Mouse (Mus musculus) MEL (cell line): ENCODE results near the gene Wnt1. TPM values are rescaled to one million over a fixed set of nuclear protein-coding genes. Genes with fewer than 3 reads are reported as not detected.

Source experiments
- DNase-seq: peaks from one replicate; pipeline ENCODE4 v3.0.0; 2011; ENCODE audit warnings: low read depth, low spot score
- H3K27ac ChIP-seq: 2 replicates; pipeline ENCODE4 v1.5.1; 2012; ENCODE audit warnings: low read depth, mild to moderate bottlenecking, control low read depth, low read length, moderate library complexity; ENCODE audit not compliant: control insufficient read depth
- H3K27me3 ChIP-seq, 2 experiments: fragments of 150-350 bp in 1 of 2; sonication (generic) in 1 of 2; 2 replicates each; pipeline ENCODE4 v1.6.1; 2012; ENCODE audit warnings: low read length in 2 of 2, mild to moderate bottlenecking in 2 of 2, improper control_type of control experiment in 1 of 2, moderate library complexity in 1 of 2; ENCODE audit not compliant: insufficient read depth in 2 of 2, control insufficient read depth in 1 of 2
- H3K36me3 ChIP-seq, 2 experiments: 2 replicates each; pipeline ENCODE4 v1.6.1; 2012 to 2014; ENCODE audit warnings: low read length in 2 of 2, improper control_type of control experiment in 1 of 2, inconsistent platforms in 1 of 2, mild to moderate bottlenecking in 1 of 2; ENCODE audit not compliant: insufficient read depth in 2 of 2, control insufficient read depth in 1 of 2
- H3K4me1 ChIP-seq, 2 experiments: fragments of 150-350 bp in 1 of 2; sonication (generic) in 1 of 2; 2 replicates each; pipeline ENCODE4 v1.6.1; 2012; ENCODE audit warnings: low read length in 2 of 2, improper control_type of control experiment in 1 of 2, mild to moderate bottlenecking in 1 of 2; ENCODE audit not compliant: insufficient read depth in 2 of 2, control insufficient read depth in 1 of 2
- H3K4me3 ChIP-seq, 2 experiments: fragments of 150-350 bp in 1 of 2; sonication (generic) in 1 of 2; 2 replicates each; pipeline ENCODE4 v1.5.1; 2012; ENCODE audit warnings: low read depth in 2 of 2, low read length in 2 of 2, mild to moderate bottlenecking in 2 of 2, moderate library complexity in 2 of 2, control low read depth in 1 of 2, improper control_type of control experiment in 1 of 2; ENCODE audit not compliant: control insufficient read depth in 1 of 2, insufficient read depth in 1 of 2
- H3K79me2 ChIP-seq: 2 replicates; pipeline ENCODE4 v1.6.1; 2012; ENCODE audit warnings: mild to moderate bottlenecking, low read length, moderate library complexity; ENCODE audit not compliant: control insufficient read depth, poor library complexity, insufficient read depth
- H3K9ac ChIP-seq: 2 replicates; pipeline ENCODE4 v1.6.1; 2012; ENCODE audit warnings: low read depth, mild to moderate bottlenecking, control low read depth, low read length, moderate library complexity; ENCODE audit not compliant: control insufficient read depth, poor library complexity, severe bottlenecking
- H3K9me3 ChIP-seq: fragments of 150-350 bp; sonication (generic); replicated peaks from 2 replicates; pipeline ENCODE4 v1.6.1; 2012; ENCODE audit warnings: mild to moderate bottlenecking, low read length, improper control_type of control experiment, moderate library complexity; ENCODE audit not compliant: insufficient read depth
- CHD1 ChIP-seq: IDR thresholded peaks from 2 replicates; pipeline ENCODE4 v1.6.1; 2012; ENCODE audit warnings: low read depth, mild to moderate bottlenecking, inconsistent platforms, low read length, improper control_type of control experiment
- CTCF ChIP-seq, 3 experiments: IDR thresholded peaks in 2 of 3; conservative IDR thresholded peaks in 1 of 3; 2 replicates each; pipeline ENCODE4 v1.5.1; 2011 to 2012; ENCODE audit warnings: low read length in 3 of 3, low read depth in 2 of 3, mild to moderate bottlenecking in 2 of 3, improper control_type of control experiment in 1 of 3, inconsistent platforms in 1 of 3, mixed read lengths in 1 of 3, moderate library complexity in 1 of 3; ENCODE audit not compliant: control insufficient read depth in 1 of 3, insufficient read depth in 1 of 3, poor library complexity in 1 of 3, severe bottlenecking in 1 of 3
- EP300 ChIP-seq, 2 experiments: IDR thresholded peaks; 2 replicates each; pipeline ENCODE4 v1.6.1; 2011; ENCODE audit warnings: improper control_type of control experiment in 2 of 2, low read length in 2 of 2, low read depth in 1 of 2, mild to moderate bottlenecking in 1 of 2
- ETS1 ChIP-seq: IDR thresholded peaks from 2 replicates; pipeline ENCODE4 v1.6.1; 2012; ENCODE audit warnings: low read depth, mild to moderate bottlenecking, inconsistent platforms, low read length, improper control_type of control experiment, moderate library complexity
- GABPA ChIP-seq: IDR thresholded peaks from 2 replicates; pipeline ENCODE4 v1.6.1; 2012; ENCODE audit warnings: low read depth, mild to moderate bottlenecking, inconsistent platforms, low read length, improper control_type of control experiment, moderate library complexity
- GATA1 ChIP-seq: IDR thresholded peaks from 2 replicates; pipeline ENCODE4 v1.6.1; 2011; ENCODE audit warnings: low read depth, low read length, improper control_type of control experiment
- MAZ ChIP-seq: IDR thresholded peaks from 2 replicates; pipeline ENCODE4 v1.6.1; 2012; ENCODE audit warnings: low read depth, mild to moderate bottlenecking, inconsistent platforms, low read length, improper control_type of control experiment
- MEF2A ChIP-seq: IDR thresholded peaks from 2 replicates; pipeline ENCODE4 v1.6.1; 2014; ENCODE audit warnings: low read depth, mild to moderate bottlenecking, inconsistent platforms, low read length, improper control_type of control experiment; ENCODE audit not compliant: poor library complexity, insufficient replicate concordance, severe bottlenecking; ENCODE audit errors: extremely low read depth
- MYB ChIP-seq: IDR thresholded peaks from 2 replicates; pipeline ENCODE4 v1.6.1; 2011; ENCODE audit warnings: mild to moderate bottlenecking, low read depth, low read length, improper control_type of control experiment
- POLR2A ChIP-seq, 2 experiments: IDR thresholded peaks; 2 replicates each; pipeline ENCODE4 v1.6.1; 2011 to 2012; ENCODE audit warnings: low read length in 2 of 2, mild to moderate bottlenecking in 2 of 2, control low read depth in 1 of 2, improper control_type of control experiment in 1 of 2, low read depth in 1 of 2, moderate library complexity in 1 of 2; ENCODE audit not compliant: control insufficient read depth in 1 of 2, insufficient read depth in 1 of 2, poor library complexity in 1 of 2
- POLR2AphosphoS5 ChIP-seq: IDR thresholded peaks from 2 replicates; pipeline ENCODE4 v1.6.1; 2012; ENCODE audit warnings: low read depth, borderline replicate concordance, mild to moderate bottlenecking, inconsistent platforms, low read length, moderate library complexity, mixed read lengths
- RCOR1 ChIP-seq: IDR thresholded peaks from 2 replicates; pipeline ENCODE4 v1.6.1; 2012; ENCODE audit warnings: low read depth, mild to moderate bottlenecking, inconsistent platforms, low read length, improper control_type of control experiment
- SMC3 ChIP-seq: IDR thresholded peaks from 2 replicates; pipeline ENCODE4 v1.6.1; 2011; ENCODE audit warnings: low read depth, low read length, improper control_type of control experiment
- TCF12 ChIP-seq: IDR thresholded peaks from 2 replicates; pipeline ENCODE4 v1.6.1; 2014; ENCODE audit warnings: low read depth, mild to moderate bottlenecking, inconsistent platforms, low read length, improper control_type of control experiment, moderate library complexity
- polyA plus RNA-seq, 2 experiments: library from polyadenylated mRNA; stranded (reverse) in 1 of 2; unstranded in 1 of 2; fragments of >175 nt in 1 of 2; fragments of >200 nt in 1 of 2; gene quantifications; 2 replicates each; pipeline versions ENCODE4 v1.2.1 to v1.2.4; 2012; ENCODE audit warnings: low replicate concordance in 2 of 2, low read depth in 1 of 2; ENCODE audit not compliant: insufficient read length in 2 of 2, insufficient read depth in 1 of 2, missing spikeins in 1 of 2
- total RNA-seq: library from RNA; depleted of rRNA; stranded (reverse); fragments of 300-350 nt; gene quantifications from 2 replicates; pipeline ENCODE4 v1.2.3, GENCODE M21; 2012

Wnt1 gene
- total and polyA plus RNA-seq, 3 experiments, result not detected

GRCm38 (mm10) chr15:98791221-98791620 is 1.6 kb downstream of the Wnt1 start:
- no peak overlapping the region for H3K4me3 ChIP-seq
- H3K36me3 ChIP-seq, result no peaks in the 10 kb centered on the region
- no peaks in the 10 kb centered on the region for H3K79me2 ChIP-seq
- TF ChIP-seq EP300 (IDR thresholded peaks at IDR 0.05; ENCODE audit: low read depth in 1 of 2, low read length in 2 of 2) (no peak), SMC3 (no peak), GATA1 (no peak), GABPA (no peak), CTCF (IDR thresholded peaks at IDR 0.05 in 2 of 3, conservative IDR thresholded peaks at IDR 0.05 in 1 of 3; ENCODE audit: control insufficient read depth in 1 of 3, insufficient read depth in 1 of 3, low read depth in 2 of 3, low read length in 3 of 3, poor library complexity in 1 of 3, severe bottlenecking in 1 of 3) (no peak), MEF2A (no peak), POLR2A (IDR thresholded peaks at IDR 0.05; ENCODE audit: control insufficient read depth in 1 of 2, insufficient read depth in 1 of 2, low read depth in 1 of 2, low read length in 2 of 2, poor library complexity in 1 of 2) (no peak), TCF12 (no peak)
- no peak overlapping the region for H3K9ac ChIP-seq
- no peak for DNase-seq
- H3K9me3 ChIP-seq, result no peaks in the 10 kb centered on the region
- no peaks in the 10 kb centered on the region for H3K27me3 ChIP-seq
- H3K4me1 ChIP-seq, result peaks cover 0 to 5% of the 10 kb centered on the region in 2 experiments; a peak in 1 of 4 replicates
- no peak overlapping the region for H3K27ac ChIP-seq

GRCm38 (mm10) chr15:98791771-98792170 is 2.1 kb downstream of the Wnt1 start:
- Histone ChIP-seq H3K4me3 (no peak overlapping the region), H3K27ac (no peak overlapping the region), H3K9me3 (no peaks in the 10 kb centered on the region), H3K4me1 (peaks cover 0 to 5% of the 10 kb centered on the region in 2 experiments; a peak in 1 of 4 replicates), H3K36me3 (no peaks in the 10 kb centered on the region), H3K79me2 (no peaks in the 10 kb centered on the region), H3K9ac (no peak overlapping the region), H3K27me3 (no peaks in the 10 kb centered on the region; a peak in 1 of 4 replicates)
- DNase-seq, result no peak
- TF ChIP-seq MAZ (no peak), ETS1 (no peak), POLR2AphosphoS5 (no peak), POLR2A (IDR thresholded peaks at IDR 0.05; ENCODE audit: control insufficient read depth in 1 of 2, insufficient read depth in 1 of 2, low read depth in 1 of 2, low read length in 2 of 2, poor library complexity in 1 of 2) (no peak), RCOR1 (no peak), MYB (no peak), CHD1 (no peak)
- TF ChIP-seq, all 39 proteins: peak for 0
